Mouse (Mus musculus) kidney, adult 9 months (tissue): ENCODE measurements at regions not wholly inside any gene's neighbourhood (a gene's known extent, or its start where the extent isn't known, plus 50 kb on each side); places are given as distances from the start of the nearest gene placed in this dataset.
"Not testable (repeated sequence)": the region's sequence is repeated elsewhere in the genome, so short reads cannot be mapped to it uniquely, and the experiment has no call there.

ENCODE experiments used
- DNase-seq: peaks from one replicate; pipeline ENCODE4 v3.0.0; 2022

GRCm38 (mm10) chr1:136680173-136680572 lies 55.5 kb downstream of the Zfp281 start:
- no peak for DNase-seq

GRCm38 (mm10) chr1:136682311-136682710 lies 57.6 kb downstream of the Zfp281 start:
- not testable (repeated sequence) for DNase-seq

GRCm38 (mm10) chr1:136683061-136683531 lies 58.4 kb downstream of the Zfp281 start:
- no peak for DNase-seq

GRCm38 (mm10) chr1:136683561-136684131 lies 58.9 kb downstream of the Zfp281 start:
- DNase-seq = no peak

GRCm38 (mm10) chr1:136684481-136684880 lies 59.8 kb downstream of the Zfp281 start:
- no peak for DNase-seq

GRCm38 (mm10) chr1:136685191-136686060 lies 60.7 kb downstream of the Zfp281 start:
- peak; percentile 46 for DNase-seq

GRCm38 (mm10) chr1:136686467-136686866 lies 61.8 kb downstream of the Zfp281 start:
- DNase-seq = no peak

- no peak for DNase-seq
Observed at GRCm38 (mm10) chr1:136690068-136690467, 65.4 kb downstream of the Zfp281 start.

- DNase-seq = no peak
Observed at GRCm38 (mm10) chr1:136693421-136693820, 68.7 kb downstream of the Zfp281 start.

- DNase-seq = no peak
Observed at GRCm38 (mm10) chr1:136694983-136695382, 70.3 kb downstream of the Zfp281 start.

GRCm38 (mm10) chr1:136696077-136696641 lies 71.5 kb downstream of the Zfp281 start:
- DNase-seq = no peak

GRCm38 (mm10) chr1:136698454-136699152 lies 73.9 kb downstream of the Zfp281 start:
- DNase-seq = peak; percentile 14

GRCm38 (mm10) chr1:136699153-136699524 lies 74.4 kb downstream of the Zfp281 start:
- no peak for DNase-seq

GRCm38 (mm10) chr1:136699571-136699970 lies 74.9 kb downstream of the Zfp281 start:
- DNase-seq = no peak

GRCm38 (mm10) chr1:136704139-136704538 lies 79.4 kb downstream of the Zfp281 start:
- no peak for DNase-seq

- no peak for DNase-seq
Observed at GRCm38 (mm10) chr1:136706509-136706908, 81.8 kb downstream of the Zfp281 start.

GRCm38 (mm10) chr1:136707394-136707793 lies 82.7 kb downstream of the Zfp281 start:
- no peak for DNase-seq

- DNase-seq = no peak
Observed at GRCm38 (mm10) chr1:136707866-136708265, 83.2 kb downstream of the Zfp281 start.

- DNase-seq = no peak
Observed at GRCm38 (mm10) chr1:136710196-136710595, 85.5 kb downstream of the Zfp281 start.

- no peak for DNase-seq
Observed at GRCm38 (mm10) chr1:136711243-136711642, 86.5 kb downstream of the Zfp281 start.

GRCm38 (mm10) chr1:136714077-136714476 lies 89.4 kb downstream of the Zfp281 start:
- DNase-seq = no peak

GRCm38 (mm10) chr1:136714987-136715386 lies 90.3 kb downstream of the Zfp281 start:
- DNase-seq = no peak

- DNase-seq = peak; percentile 62
Observed at GRCm38 (mm10) chr1:136717830-136718517, 93.3 kb downstream of the Zfp281 start.
